Mouse (Mus musculus) megakaryocyte, embryonic 14.5 days (primary cell): ENCODE measurements around the gene Smad6.

ENCODE experiments used
- FLI1 ChIP-seq: IDR thresholded peaks from 2 replicates; pipeline ENCODE4 v1.6.1; 2012; ENCODE audit warnings: low read length, inconsistent platforms, mixed read lengths
- GATA1 ChIP-seq: IDR thresholded peaks from 3 replicates; pipeline ENCODE4 v1.6.1; 2012; ENCODE audit warnings: mixed read lengths, low read length, inconsistent platforms, borderline replicate concordance

DNA sequence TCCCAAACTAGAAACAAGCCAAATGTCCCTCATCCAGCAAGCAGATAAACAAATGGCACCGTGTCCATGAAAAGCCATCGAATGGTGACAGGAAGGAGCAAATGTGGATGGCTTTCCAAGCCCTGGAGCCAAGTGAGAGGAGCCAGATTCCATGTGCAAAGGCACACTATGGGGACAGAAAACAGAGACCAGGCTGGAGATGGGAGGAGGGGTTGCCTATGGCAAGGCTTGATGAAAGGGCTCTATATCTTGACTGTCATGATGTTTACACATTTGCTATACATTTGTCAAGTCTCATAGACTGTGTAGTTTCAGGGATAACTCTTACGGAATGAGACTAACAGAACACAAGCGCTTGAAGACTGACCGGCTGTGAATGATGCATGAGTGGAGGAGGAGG is 106.9 kb downstream of the Smad6 start:
- TF ChIP-seq FLI1 (no peak), GATA1 (no peak)
